Mouse (Mus musculus): ENCODE results near the gene Gnb4. TPM values are rescaled to one million over a fixed set of nuclear protein-coding genes. Genes with fewer than 3 reads are reported as not detected.

Gene Gnb4
- total RNA-seq, 1 experiment = 19.1 TPM

- no peaks in the 10 kb centered on the region for H3K36me3 ChIP-seq (ENCODE audit: control insufficient read depth, insufficient read depth, low read length, poor library complexity, severe bottlenecking)
- H3K27ac ChIP-seq (ENCODE audit: insufficient read depth, low read depth, low read length, poor library complexity, severe bottlenecking) = no peak overlapping the region
- no peak overlapping the region for H3K9ac ChIP-seq (ENCODE audit: insufficient read depth, low read depth, low read length, poor library complexity, severe bottlenecking)
- in situ Hi-C loops (cut with MboI; ENCODE audit: low sequenced_read_pairs in 2 of 2, unreplicated experiment in 2 of 2) = no loop called here
- H3K9me3 ChIP-seq (ENCODE audit: control insufficient read depth, insufficient read depth, low read depth, low read length) = no peaks in the 10 kb centered on the region
- DNase-seq (ENCODE audit: low read depth, low spot score) = no peak
- peaks cover 0 to 2% of the 10 kb centered on the region in 2 experiments; a peak in 1 of 4 replicates for H3K4me1 ChIP-seq (ENCODE audit: control insufficient read depth in 2 of 2, insufficient read depth in 2 of 2, low read length in 2 of 2, poor library complexity in 1 of 2)
- H3K4me3 ChIP-seq (ENCODE audit: insufficient read depth in 1 of 2, low read depth in 1 of 2, low read length in 2 of 2, poor library complexity in 1 of 2, severe bottlenecking in 1 of 2) = no peak overlapping the region
- TF ChIP-seq HCFC1 (IDR thresholded peaks at IDR 0.05; ENCODE audit: borderline replicate concordance, insufficient read depth, low read length) = no peak
- no peak for TF ChIP-seq ZC3H11A (IDR thresholded peaks at IDR 0.05; ENCODE audit: borderline replicate concordance, low read depth, low read length)
- TF ChIP-seq CHD2 (IDR thresholded peaks at IDR 0.05; ENCODE audit: low read depth, low read length) = no peak
- no peak for TF ChIP-seq MAFK (IDR thresholded peaks at IDR 0.05; ENCODE audit: insufficient read depth, low read depth, low read length)
- no peak for TF ChIP-seq ZNF384 (IDR thresholded peaks at IDR 0.05; ENCODE audit: low read depth, low read length)
Observed at GRCm38 (mm10) chr3:32628141-32628540, 11.8 kb upstream of the Gnb4 start.

GRCm38 (mm10) chr3:32622106-32622505 lies 5.7 kb upstream of the Gnb4 start:
- H3K36me3 ChIP-seq (ENCODE audit: control insufficient read depth, insufficient read depth, low read length, poor library complexity, severe bottlenecking) = no peaks in the 10 kb centered on the region
- in situ Hi-C loops (cut with MboI; ENCODE audit: low sequenced_read_pairs in 2 of 2, unreplicated experiment in 2 of 2) = no loop called here
- H3K27ac ChIP-seq (ENCODE audit: insufficient read depth, low read depth, low read length, poor library complexity, severe bottlenecking) = no peak overlapping the region
- H3K9ac ChIP-seq (ENCODE audit: insufficient read depth, low read depth, low read length, poor library complexity, severe bottlenecking) = no peak overlapping the region
- no peaks in the 10 kb centered on the region for H3K9me3 ChIP-seq (ENCODE audit: control insufficient read depth, insufficient read depth, low read depth, low read length)
- peaks cover 0 to 4% of the 10 kb centered on the region in 2 experiments; a peak in 1 of 4 replicates for H3K4me1 ChIP-seq (ENCODE audit: control insufficient read depth in 2 of 2, insufficient read depth in 2 of 2, low read length in 2 of 2, poor library complexity in 1 of 2)
- TF ChIP-seq MAFK (IDR thresholded peaks at IDR 0.05; ENCODE audit: insufficient read depth, low read depth, low read length) (no peak), CHD2 (IDR thresholded peaks at IDR 0.05; ENCODE audit: low read depth, low read length) (no peak), HCFC1 (IDR thresholded peaks at IDR 0.05; ENCODE audit: borderline replicate concordance, insufficient read depth, low read length) (no peak), ZC3H11A (IDR thresholded peaks at IDR 0.05; ENCODE audit: borderline replicate concordance, low read depth, low read length) (no peak), ZNF384 (IDR thresholded peaks at IDR 0.05; ENCODE audit: low read depth, low read length) (no peak)
- H3K4me3 ChIP-seq (ENCODE audit: insufficient read depth in 1 of 2, low read depth in 1 of 2, low read length in 2 of 2, poor library complexity in 1 of 2, severe bottlenecking in 1 of 2) = no peak overlapping the region
- DNase-seq (ENCODE audit: low read depth, low spot score) = no peak

- H3K9me3 ChIP-seq (ENCODE audit: control insufficient read depth, insufficient read depth, low read depth, low read length) = no peaks in the 10 kb centered on the region
- no peak overlapping the region for H3K9ac ChIP-seq (ENCODE audit: insufficient read depth, low read depth, low read length, poor library complexity, severe bottlenecking)
- in situ Hi-C loops (cut with MboI; ENCODE audit: low sequenced_read_pairs in 2 of 2, unreplicated experiment in 2 of 2) = no loop called here
- H3K27ac ChIP-seq (ENCODE audit: insufficient read depth, low read depth, low read length, poor library complexity, severe bottlenecking) = no peak overlapping the region
- H3K4me1 ChIP-seq (ENCODE audit: control insufficient read depth in 2 of 2, insufficient read depth in 2 of 2, low read length in 2 of 2, poor library complexity in 1 of 2) = peaks cover 0 to 4% of the 10 kb centered on the region in 2 experiments; a peak in 1 of 4 replicates
- H3K36me3 ChIP-seq (ENCODE audit: control insufficient read depth, insufficient read depth, low read length, poor library complexity, severe bottlenecking) = no peaks in the 10 kb centered on the region
- TF ChIP-seq MAFK (IDR thresholded peaks at IDR 0.05; ENCODE audit: insufficient read depth, low read depth, low read length) (no peak), ZC3H11A (IDR thresholded peaks at IDR 0.05; ENCODE audit: borderline replicate concordance, low read depth, low read length) (no peak), CHD2 (IDR thresholded peaks at IDR 0.05; ENCODE audit: low read depth, low read length) (no peak), ZNF384 (IDR thresholded peaks at IDR 0.05; ENCODE audit: low read depth, low read length) (no peak), HCFC1 (IDR thresholded peaks at IDR 0.05; ENCODE audit: borderline replicate concordance, insufficient read depth, low read length) (no peak)
- H3K4me3 ChIP-seq (ENCODE audit: insufficient read depth in 1 of 2, low read depth in 1 of 2, low read length in 2 of 2, poor library complexity in 1 of 2, severe bottlenecking in 1 of 2) = no peak overlapping the region
- no peak for DNase-seq (ENCODE audit: low read depth, low spot score)
Observed at GRCm38 (mm10) chr3:32621658-32622057, 5.3 kb upstream of the Gnb4 start.

GRCm38 (mm10) chr3:32617053-32617642 lies 763 bp upstream of the Gnb4 start:
- no peak for DNase-seq (ENCODE audit: low read depth, low spot score)

More at GRCm38 (mm10) chr3:32617053-32617642, 763 bp upstream of the Gnb4 start:
- peak overlapping the region; percentile 72 for H3K9ac ChIP-seq (ENCODE audit: insufficient read depth, low read depth, low read length, poor library complexity, severe bottlenecking)
- no peaks in the 10 kb centered on the region for H3K9me3 ChIP-seq (ENCODE audit: control insufficient read depth, insufficient read depth, low read depth, low read length)
- H3K4me1 ChIP-seq (ENCODE audit: control insufficient read depth in 2 of 2, insufficient read depth in 2 of 2, low read length in 2 of 2, poor library complexity in 1 of 2) = peaks cover 0 to 10% of the 10 kb centered on the region in 2 experiments; a peak in 1 of 4 replicates
- peak overlapping the region; percentile 82 to 88 for H3K4me3 ChIP-seq (ENCODE audit: insufficient read depth in 1 of 2, low read depth in 1 of 2, low read length in 2 of 2, poor library complexity in 1 of 2, severe bottlenecking in 1 of 2)
- no peaks in the 10 kb centered on the region for H3K36me3 ChIP-seq (ENCODE audit: control insufficient read depth, insufficient read depth, low read length, poor library complexity, severe bottlenecking)
- TF ChIP-seq ZNF384 (IDR thresholded peaks at IDR 0.05; ENCODE audit: low read depth, low read length) (no peak), CHD2 (IDR thresholded peaks at IDR 0.05; ENCODE audit: low read depth, low read length) (no peak), HCFC1 (IDR thresholded peaks at IDR 0.05; ENCODE audit: borderline replicate concordance, insufficient read depth, low read length) (no peak), MAFK (IDR thresholded peaks at IDR 0.05; ENCODE audit: insufficient read depth, low read depth, low read length) (no peak), ZC3H11A (IDR thresholded peaks at IDR 0.05; ENCODE audit: borderline replicate concordance, low read depth, low read length) (no peak)
- in situ Hi-C loops (cut with MboI; ENCODE audit: low sequenced_read_pairs in 2 of 2, unreplicated experiment in 2 of 2) = no loop called here
- H3K27ac ChIP-seq (ENCODE audit: insufficient read depth, low read depth, low read length, poor library complexity, severe bottlenecking) = no peak overlapping the region

Data from ES-E14 (cell line).